Mouse (Mus musculus): Measurements from ENCODE around the gene Eapp. TPM values are rescaled to one million over a fixed set of nuclear protein-coding genes. Genes with fewer than 3 reads are reported as not detected.

Eapp gene
- polyA plus RNA-seq, 1 experiment = 21.0 TPM

DNA sequence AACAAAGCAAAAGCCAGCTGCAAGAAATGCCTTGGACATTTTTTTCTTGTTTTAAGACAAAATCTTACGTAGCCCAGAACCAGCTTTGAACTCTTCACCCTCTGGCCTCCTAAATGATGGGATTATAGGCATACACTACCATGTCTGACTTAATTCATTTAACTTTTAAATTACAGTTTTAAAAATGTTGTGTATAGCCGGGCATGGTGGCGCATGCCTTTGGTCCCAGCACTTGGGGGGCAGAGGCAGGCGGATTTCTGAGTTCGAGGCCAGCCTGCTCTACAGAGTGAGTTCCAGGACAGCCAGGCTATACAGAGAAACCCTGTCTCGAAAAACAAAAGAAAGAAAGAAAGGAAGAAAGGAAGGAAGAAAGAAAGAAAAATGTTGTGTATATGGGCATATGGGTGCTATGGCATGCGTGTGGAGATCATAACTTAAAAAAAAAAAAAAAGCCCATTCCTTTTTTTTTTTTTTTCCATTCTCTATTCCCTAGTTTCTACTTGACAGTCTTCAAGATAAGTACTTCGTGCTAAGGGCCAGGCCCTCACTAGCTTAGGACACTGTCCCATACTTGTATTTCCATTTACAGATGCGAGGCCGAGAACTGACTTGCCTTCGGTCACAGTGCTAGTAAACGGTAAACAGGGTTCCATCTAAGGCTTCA lies 718 bp downstream of the Eapp start:
- Histone ChIP-seq H3K4me1 (ENCODE audit: control insufficient read depth, insufficient read depth, low read length) (no peaks in the 10 kb centered on the region), H3K27me3 (replicated peaks; ENCODE audit: control insufficient read depth, insufficient read depth, low read length) (no peaks in the 10 kb centered on the region), H3K4me3 (ENCODE audit: insufficient read depth, low read depth, low read length) (peak overlapping the region; percentile 97), H3K36me3 (ENCODE audit: control insufficient read depth, insufficient read depth, low read length) (no peaks in the 10 kb centered on the region; the same call in 1 of the 2 replicates), H3K27ac (ENCODE audit: insufficient read depth, low read depth, low read length) (peak overlapping the region; percentile 98)
- TF ChIP-seq CTCF (conservative IDR thresholded peaks at IDR 0.05; ENCODE audit: insufficient read depth, insufficient read length, low read depth, low read length) (no peak), POLR2A (IDR thresholded peaks at IDR 0.05; ENCODE audit: low read depth, low read length) (no peak)
- no peak for DNase-seq
- 30% methylated on average over 12 of the region's 12 CpGs for WGBS

DNA sequence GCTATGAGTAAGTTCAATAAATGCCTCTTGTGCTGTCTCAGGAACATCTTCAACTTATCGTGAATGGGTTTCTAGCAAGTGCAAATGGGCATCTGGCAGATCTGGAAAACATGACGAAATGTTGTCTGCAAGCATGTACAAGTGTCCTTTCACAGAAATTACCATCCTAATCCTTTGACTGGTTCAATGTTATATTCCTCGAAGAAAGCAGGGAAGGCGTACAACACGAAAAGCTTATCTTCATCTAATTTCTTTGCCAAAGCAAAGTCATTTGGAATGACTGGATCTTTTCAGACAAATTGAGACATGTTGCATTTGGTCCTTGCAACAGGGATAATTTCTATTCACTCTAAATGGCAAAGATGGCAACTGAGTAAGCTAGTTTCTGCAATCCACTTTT lies 6.6 kb downstream of the Eapp start:
- H3K4me3 ChIP-seq (ENCODE audit: insufficient read depth, low read depth, low read length) = no peak overlapping the region
- H3K27me3 ChIP-seq (replicated peaks; ENCODE audit: control insufficient read depth, insufficient read depth, low read length) = no peaks in the 10 kb centered on the region
- H3K36me3 ChIP-seq (ENCODE audit: control insufficient read depth, insufficient read depth, low read length) = peaks cover 8% of the 10 kb centered on the region
- 95% methylated on average over 5 of the region's 5 CpGs for WGBS
- TF ChIP-seq CTCF (conservative IDR thresholded peaks at IDR 0.05; ENCODE audit: insufficient read depth, insufficient read length, low read depth, low read length) (no peak), POLR2A (IDR thresholded peaks at IDR 0.05; ENCODE audit: low read depth, low read length) (no peak)
- DNase-seq = no peak
- H3K27ac ChIP-seq (ENCODE audit: insufficient read depth, low read depth, low read length) = no peak overlapping the region
- H3K4me1 ChIP-seq (ENCODE audit: control insufficient read depth, insufficient read depth, low read length) = no peaks in the 10 kb centered on the region

- Histone ChIP-seq H3K36me3 (ENCODE audit: control insufficient read depth, insufficient read depth, low read length) (peaks cover 4% of the 10 kb centered on the region), H3K4me3 (ENCODE audit: insufficient read depth, low read depth, low read length) (no peak overlapping the region), H3K27ac (ENCODE audit: insufficient read depth, low read depth, low read length) (no peak overlapping the region), H3K4me1 (ENCODE audit: control insufficient read depth, insufficient read depth, low read length) (no peaks in the 10 kb centered on the region), H3K27me3 (replicated peaks; ENCODE audit: control insufficient read depth, insufficient read depth, low read length) (no peaks in the 10 kb centered on the region)
- DNase-seq = no peak
- TF ChIP-seq CTCF (conservative IDR thresholded peaks at IDR 0.05; ENCODE audit: insufficient read depth, insufficient read length, low read depth, low read length) (peak; percentile 57), POLR2A (IDR thresholded peaks at IDR 0.05; ENCODE audit: low read depth, low read length) (no peak)
- 21% methylated on average over 1 of the region's 1 CpGs for WGBS
These were observed 12.5 kb downstream of the Eapp start for GRCm38 (mm10) chr12:54683182-54683581.

- WGBS = 95% methylated on average over 9 of the region's 9 CpGs
- TF ChIP-seq CTCF (conservative IDR thresholded peaks at IDR 0.05; ENCODE audit: insufficient read depth, insufficient read length, low read depth, low read length) = no peak
- TF ChIP-seq POLR2A (IDR thresholded peaks at IDR 0.05; ENCODE audit: low read depth, low read length) = no peak
- peaks cover 7% of the 10 kb centered on the region for H3K36me3 ChIP-seq (ENCODE audit: control insufficient read depth, insufficient read depth, low read length)
These were observed 19.0 kb downstream of the Eapp start for GRCm38 (mm10) chr12:54676709-54677108.

GRCm38 (mm10) chr12:54675396-54675795 lies 20.3 kb downstream of the Eapp start:
- no peak for TF ChIP-seq POLR2A (IDR thresholded peaks at IDR 0.05; ENCODE audit: low read depth, low read length)
- TF ChIP-seq CTCF (conservative IDR thresholded peaks at IDR 0.05; ENCODE audit: insufficient read depth, insufficient read length, low read depth, low read length) = 0 out of 2 replicates have a peak, but pooled peaks have one; percentile 8
- 95% methylated on average over 4 of the region's 4 CpGs for WGBS
- H3K27me3 ChIP-seq (replicated peaks; ENCODE audit: control insufficient read depth, insufficient read depth, low read length) = no peaks in the 10 kb centered on the region
- no peak overlapping the region for H3K4me3 ChIP-seq (ENCODE audit: insufficient read depth, low read depth, low read length)
- H3K27ac ChIP-seq (ENCODE audit: insufficient read depth, low read depth, low read length) = no peak overlapping the region
- peaks cover 7% of the 10 kb centered on the region for H3K36me3 ChIP-seq (ENCODE audit: control insufficient read depth, insufficient read depth, low read length)
- peak; percentile 13 for DNase-seq
- H3K4me1 ChIP-seq (ENCODE audit: control insufficient read depth, insufficient read depth, low read length) = no peaks in the 10 kb centered on the region

More at GRCm38 (mm10) chr12:54676709-54677108, 19.0 kb downstream of the Eapp start:
- Histone ChIP-seq H3K4me3 (ENCODE audit: insufficient read depth, low read depth, low read length) (no peak overlapping the region), H3K27me3 (replicated peaks; ENCODE audit: control insufficient read depth, insufficient read depth, low read length) (no peaks in the 10 kb centered on the region), H3K4me1 (ENCODE audit: control insufficient read depth, insufficient read depth, low read length) (no peaks in the 10 kb centered on the region), H3K27ac (ENCODE audit: insufficient read depth, low read depth, low read length) (no peak overlapping the region)
- no peak for DNase-seq

GRCm38 (mm10) chr12:54671262-54671661 lies 24.4 kb downstream of the Eapp start:
- TF ChIP-seq CTCF (conservative IDR thresholded peaks at IDR 0.05; ENCODE audit: insufficient read depth, insufficient read length, low read depth, low read length) (no peak), POLR2A (IDR thresholded peaks at IDR 0.05; ENCODE audit: low read depth, low read length) (no peak)
- 86% methylated on average over 4 of the region's 4 CpGs for WGBS
- no peak for DNase-seq

DNA sequence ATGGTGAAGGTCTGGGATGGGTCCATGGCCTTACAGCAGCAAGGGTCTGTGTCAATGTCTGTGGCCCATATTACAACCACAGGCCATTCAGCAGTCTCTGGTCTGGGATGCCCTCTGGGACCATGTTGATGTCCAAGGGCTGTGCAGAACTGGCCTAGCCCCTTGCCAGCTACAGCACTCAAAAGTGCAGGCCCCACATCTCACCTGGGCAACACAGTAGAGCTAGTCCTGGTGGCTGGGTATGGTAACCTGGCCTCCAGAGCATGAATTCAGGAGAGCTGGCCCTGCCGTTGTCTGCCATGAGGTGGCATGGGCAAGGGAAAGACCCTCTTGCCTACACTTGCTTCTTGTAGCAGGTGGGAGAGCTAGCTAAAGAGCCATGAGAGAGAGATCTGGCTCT lies 27.6 kb downstream of the Eapp start:
- TF ChIP-seq CTCF (conservative IDR thresholded peaks at IDR 0.05; ENCODE audit: insufficient read depth, insufficient read length, low read depth, low read length) = no peak
- TF ChIP-seq POLR2A (IDR thresholded peaks at IDR 0.05; ENCODE audit: low read depth, low read length) = no peak
- DNase-seq = no peak
- WGBS = 100% methylated on average over 1 of the region's 1 CpGs

More at GRCm38 (mm10) chr12:54671262-54671661, 24.4 kb downstream of the Eapp start:
- no peak overlapping the region for H3K27ac ChIP-seq (ENCODE audit: insufficient read depth, low read depth, low read length)
- no peaks in the 10 kb centered on the region for H3K27me3 ChIP-seq (replicated peaks; ENCODE audit: control insufficient read depth, insufficient read depth, low read length)
- no peaks in the 10 kb centered on the region for H3K4me1 ChIP-seq (ENCODE audit: control insufficient read depth, insufficient read depth, low read length)
- no peak overlapping the region for H3K4me3 ChIP-seq (ENCODE audit: insufficient read depth, low read depth, low read length)
- H3K36me3 ChIP-seq (ENCODE audit: control insufficient read depth, insufficient read depth, low read length) = peaks cover 3% of the 10 kb centered on the region

More for the DNA sequence above, 27.6 kb downstream of the Eapp start:
- Histone ChIP-seq H3K36me3 (ENCODE audit: control insufficient read depth, insufficient read depth, low read length) (no peaks in the 10 kb centered on the region; the same call in 1 of the 2 replicates), H3K27me3 (replicated peaks; ENCODE audit: control insufficient read depth, insufficient read depth, low read length) (no peaks in the 10 kb centered on the region), H3K27ac (ENCODE audit: insufficient read depth, low read depth, low read length) (no peak overlapping the region), H3K4me3 (ENCODE audit: insufficient read depth, low read depth, low read length) (no peak overlapping the region), H3K4me1 (ENCODE audit: control insufficient read depth, insufficient read depth, low read length) (no peaks in the 10 kb centered on the region)
